Mouse (Mus musculus): ENCODE results near the gene Icmt.

GRCm38 (mm10) chr4:152318517-152319234 is 21.6 kb downstream of the Icmt start, which contains the start of gene Rnf207:
- TF ChIP-seq MXI1 (IDR thresholded peaks at IDR 0.05; ENCODE audit: low read depth, low read length) (no peak), NRF1 (IDR thresholded peaks at IDR 0.05; ENCODE audit: insufficient read depth, low read depth, low read length, poor library complexity, severe bottlenecking) (no peak), NELFE (IDR thresholded peaks at IDR 0.05; ENCODE audit: low read depth, low read length) (no peak), ZC3H11A (IDR thresholded peaks at IDR 0.05; ENCODE audit: low read depth, low read length) (0 out of 2 replicates have a peak, but pooled peaks have one; percentile 9)

All from MEL (cell line).